Mouse (Mus musculus): ENCODE results near the gene Pknox2.

DNA sequence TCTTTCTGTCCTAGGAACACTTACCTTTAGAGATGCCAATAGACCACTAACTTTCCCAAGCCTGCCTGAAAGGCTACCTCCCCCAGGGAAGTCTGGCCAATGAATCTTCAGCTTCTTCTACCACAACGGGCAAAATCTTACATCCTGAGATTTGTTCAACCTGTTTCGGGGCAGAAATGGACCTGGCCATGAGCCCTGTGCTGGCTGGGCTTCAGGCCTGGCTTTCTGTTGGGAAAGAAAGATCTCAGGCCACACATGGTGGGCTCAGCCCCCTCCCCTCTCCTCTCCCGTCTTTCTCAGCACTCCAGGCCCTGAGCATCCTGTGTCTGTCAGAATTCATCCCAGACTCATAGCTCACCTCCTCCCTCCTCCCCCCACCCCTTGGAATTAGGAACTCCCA lies 228.6 kb downstream of the Pknox2 start:
- TF ChIP-seq CTCF (IDR thresholded peaks at IDR 0.05; ENCODE audit: low read depth) = no peak
- no peak for TF ChIP-seq EP300 (IDR thresholded peaks at IDR 0.05; ENCODE audit: low read depth)
